Mouse (Mus musculus): ENCODE measurements around the gene Hexa.

DNA sequence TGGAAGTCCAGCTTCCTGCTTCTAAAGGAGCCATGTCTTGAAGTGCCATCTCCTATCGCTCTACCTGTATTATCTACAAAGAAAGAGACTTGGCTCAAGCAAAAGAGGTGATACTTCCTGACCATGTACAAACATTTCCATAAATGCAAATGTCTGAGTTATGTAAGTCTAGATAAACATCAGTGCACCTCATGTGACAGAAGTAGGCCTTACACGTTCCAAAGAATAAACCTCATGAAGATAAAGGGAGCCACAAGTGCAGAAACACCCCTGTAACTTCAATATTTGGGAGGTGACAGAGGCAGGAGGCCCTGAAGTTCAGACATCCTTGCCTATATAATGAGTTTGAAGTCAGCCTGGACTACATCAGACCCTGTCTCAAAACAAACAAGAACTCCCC lies 32.5 kb downstream of the Hexa start:
- no peak for TF ChIP-seq POLR2A (IDR thresholded peaks at IDR 0.05; ENCODE audit: low read depth, low read length)
- no peak for TF ChIP-seq CTCF (IDR thresholded peaks at IDR 0.05; ENCODE audit: extremely low read depth, insufficient read length, insufficient replicate concordance, low read depth, low read length)
